Mouse (Mus musculus) small intestine, adult 2 months (tissue): ENCODE results near the gene Fntb.

Experiments
- CTCF ChIP-seq: fragments of 200-500 bp; IDR thresholded peaks from 2 replicates; pipeline ENCODE4 v1.5.1; 2012; ENCODE audit warnings: low read depth, mild to moderate bottlenecking, control low read depth, inconsistent platforms, low read length, moderate library complexity, mixed read lengths; ENCODE audit not compliant: insufficient replicate concordance, insufficient read length; ENCODE audit errors: extremely low read depth
- POLR2A ChIP-seq: fragments of 200-500 bp; IDR thresholded peaks from 2 replicates; pipeline ENCODE4 v1.6.1; 2012; ENCODE audit warnings: low read depth, mild to moderate bottlenecking, control low read depth, inconsistent platforms, low read length, moderate library complexity

DNA sequence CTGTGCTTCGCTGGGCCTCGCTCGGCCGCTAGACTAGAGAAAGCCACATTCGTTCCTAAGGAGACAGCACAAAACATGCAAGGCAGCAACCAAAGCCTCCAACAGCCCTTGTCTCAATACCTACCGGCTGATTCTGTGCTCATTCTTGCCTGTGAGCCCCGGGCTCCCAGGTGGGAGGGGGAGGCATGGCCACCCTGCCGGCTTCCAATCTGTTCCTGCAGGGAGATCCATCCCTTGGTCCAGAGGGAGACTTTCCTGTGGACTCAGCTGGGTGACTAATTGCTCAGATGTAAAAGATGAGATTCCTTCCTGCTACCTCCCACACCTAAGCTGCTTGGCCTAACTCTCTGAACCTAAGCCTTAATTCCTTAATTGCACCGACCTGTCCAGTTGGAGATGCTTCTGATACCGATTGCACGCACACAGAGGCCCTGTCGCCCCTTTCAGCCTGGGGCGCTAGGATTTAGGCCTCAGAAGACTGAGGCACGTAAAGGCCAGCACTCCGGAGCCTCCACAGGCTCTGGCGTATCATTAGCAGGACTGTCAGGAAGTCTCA lies 145.9 kb downstream of the Fntb start:
- TF ChIP-seq CTCF (no peak), POLR2A (no peak)
